Mouse (Mus musculus) embryonic facial prominence, embryonic 15.5 days (tissue): ENCODE measurements around the gene Ccdc85b. TPM values are rescaled to one million over a fixed set of nuclear protein-coding genes. Genes with fewer than 3 reads are reported as not detected.

Experiments
- ATAC-seq: fragments of 200-750 bp; cut with Nextera tagmentation; 2 replicates; pipeline ENCODE4 v1.8.0; 2017; ENCODE audit warnings: low read depth, moderate TSS enrichment; ENCODE audit not compliant: insufficient number of reproducible peaks, low FRiP score, low TSS enrichment
- H3K27ac ChIP-seq: fragments of 300-500 bp; sonication (generic); replicated peaks from 2 replicates; pipeline ENCODE4 v1.5.1; 2015; ENCODE audit warnings: mild to moderate bottlenecking, inconsistent platforms
- H3K27me3 ChIP-seq: fragments of 300-500 bp; sonication (generic); 2 replicates; pipeline ENCODE4 v1.6.1; 2015; ENCODE audit warnings: inconsistent platforms
- H3K36me3 ChIP-seq: fragments of 300-500 bp; sonication (generic); 2 replicates; pipeline ENCODE4 v1.6.1; 2015; ENCODE audit warnings: mild to moderate bottlenecking, inconsistent platforms
- H3K4me1 ChIP-seq: fragments of 300-500 bp; sonication (generic); 2 replicates; pipeline ENCODE4 v1.6.1; 2015; ENCODE audit warnings: inconsistent platforms
- H3K4me2 ChIP-seq: fragments of 300-500 bp; sonication (generic); replicated peaks from 2 replicates; pipeline ENCODE4 v1.6.1; 2015; ENCODE audit warnings: mild to moderate bottlenecking, inconsistent platforms
- H3K4me3 ChIP-seq: fragments of 300-500 bp; sonication (generic); replicated peaks from 2 replicates; pipeline ENCODE4 v1.5.1; 2015; ENCODE audit warnings: mild to moderate bottlenecking, inconsistent platforms
- H3K9ac ChIP-seq: fragments of 300-500 bp; sonication (generic); 2 replicates; pipeline ENCODE4 v1.6.1; 2015; ENCODE audit warnings: inconsistent platforms
- H3K9me3 ChIP-seq: fragments of 300-500 bp; sonication (generic); replicated peaks from 2 replicates; pipeline ENCODE4 v1.6.1; 2016; ENCODE audit warnings: inconsistent platforms
- WGBS: fragments of 180-500 bp; shearing (Covaris S2); methylation state at CpG from one replicate; pipeline ENCODE4 v1.1.7; 2015; 5-methylcytosine and 5-hydroxymethylcytosine counted together
- polyA plus RNA-seq: library from polyadenylated mRNA; unstranded; fragments of >200 nt; fragmentation: Nextera tagmentation; extraction: Ambion mirVana; gene quantifications from 2 replicates; pipeline ENCODE4 v1.2.1, GENCODE M21; 2015

Gene Ccdc85b
- polyA plus RNA-seq, 1 experiment from 2014 or later, result 8.0 TPM

DNA sequence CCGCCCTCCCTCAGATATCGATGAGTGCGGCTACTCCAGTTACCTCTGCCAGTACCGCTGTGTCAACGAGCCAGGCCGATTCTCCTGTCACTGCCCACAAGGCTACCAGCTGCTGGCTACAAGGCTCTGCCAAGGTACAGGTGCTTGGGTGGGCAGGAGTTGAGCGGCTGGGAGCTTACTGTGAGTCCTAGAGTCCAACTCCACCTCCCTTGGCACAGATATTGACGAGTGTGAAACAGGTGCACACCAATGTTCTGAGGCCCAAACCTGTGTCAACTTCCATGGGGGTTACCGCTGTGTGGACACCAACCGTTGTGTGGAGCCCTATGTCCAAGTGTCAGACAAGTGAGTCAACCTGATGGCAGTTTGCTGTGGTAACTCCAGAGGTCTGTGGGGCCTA lies 22.3 kb upstream of the Ccdc85b start:
- Histone ChIP-seq H3K9me3 (no peaks in the 10 kb centered on the region), H3K27me3 (no peaks in the 10 kb centered on the region), H3K36me3 (peaks cover 85% of the 10 kb centered on the region), H3K4me1 (peaks cover 25% of the 10 kb centered on the region), H3K27ac (no peak overlapping the region), H3K4me2 (no peak overlapping the region), H3K9ac (no peak overlapping the region), H3K4me3 (no peak overlapping the region)
- no peak for ATAC-seq
- 90% methylated on average over 10 of the region's 10 CpGs for WGBS

GRCm38 (mm10) chr19:5477668-5478300 lies 20.1 kb upstream of the Ccdc85b start:
- Histone ChIP-seq H3K9ac (no peak overlapping the region), H3K4me3 (no peak overlapping the region), H3K9me3 (no peaks in the 10 kb centered on the region), H3K36me3 (peaks cover 63% of the 10 kb centered on the region), H3K4me2 (no peak overlapping the region), H3K27me3 (no peaks in the 10 kb centered on the region), H3K4me1 (peaks cover 39% of the 10 kb centered on the region), H3K27ac (no peak overlapping the region)
- no peak for ATAC-seq
- WGBS, result 85% methylated on average over 18 of the region's 18 CpGs

GRCm38 (mm10) chr19:5477004-5477667 lies 19.4 kb upstream of the Ccdc85b start:
- 79% methylated on average over 10 of the region's 10 CpGs for WGBS
- Histone ChIP-seq H3K4me2 (no peak overlapping the region), H3K27me3 (no peaks in the 10 kb centered on the region), H3K36me3 (peaks cover 56% of the 10 kb centered on the region), H3K4me1 (peaks cover 39% of the 10 kb centered on the region), H3K9me3 (no peaks in the 10 kb centered on the region), H3K9ac (no peak overlapping the region), H3K27ac (no peak overlapping the region), H3K4me3 (0 out of 2 replicates have a peak overlapping the region, but pooled peaks have one; percentile 7)
- no peak for ATAC-seq

GRCm38 (mm10) chr19:5475069-5475714 lies 17.5 kb upstream of the Ccdc85b start:
- H3K9me3 ChIP-seq, result no peaks in the 10 kb centered on the region
- H3K27ac ChIP-seq, result peak overlapping the region; percentile 93
- peak overlapping the region; percentile 82 for H3K4me2 ChIP-seq
- H3K36me3 ChIP-seq, result peaks cover 37% of the 10 kb centered on the region
- H3K27me3 ChIP-seq, result no peaks in the 10 kb centered on the region
- WGBS, result 14% methylated on average over 13 of the region's 13 CpGs
- peak; percentile 12; the same call in 1 of the 2 replicates for ATAC-seq
- H3K4me3 ChIP-seq, result peak overlapping the region; percentile 65
- peaks cover 39% of the 10 kb centered on the region for H3K4me1 ChIP-seq
- H3K9ac ChIP-seq, result peak overlapping the region; percentile 74

GRCm38 (mm10) chr19:5474281-5475068 lies 16.8 kb upstream of the Ccdc85b start:
- Histone ChIP-seq H3K9ac (peak overlapping the region; percentile 74), H3K9me3 (no peaks in the 10 kb centered on the region), H3K36me3 (peaks cover 30% of the 10 kb centered on the region), H3K27me3 (no peaks in the 10 kb centered on the region), H3K4me1 (peaks cover 39% of the 10 kb centered on the region), H3K27ac (peak overlapping the region; percentile 93), H3K4me2 (peak overlapping the region; percentile 82), H3K4me3 (peak overlapping the region; percentile 65)
- WGBS, result under 1% methylated on average over 51 of the region's 68 CpGs
- ATAC-seq, result peak; percentile 55

DNA sequence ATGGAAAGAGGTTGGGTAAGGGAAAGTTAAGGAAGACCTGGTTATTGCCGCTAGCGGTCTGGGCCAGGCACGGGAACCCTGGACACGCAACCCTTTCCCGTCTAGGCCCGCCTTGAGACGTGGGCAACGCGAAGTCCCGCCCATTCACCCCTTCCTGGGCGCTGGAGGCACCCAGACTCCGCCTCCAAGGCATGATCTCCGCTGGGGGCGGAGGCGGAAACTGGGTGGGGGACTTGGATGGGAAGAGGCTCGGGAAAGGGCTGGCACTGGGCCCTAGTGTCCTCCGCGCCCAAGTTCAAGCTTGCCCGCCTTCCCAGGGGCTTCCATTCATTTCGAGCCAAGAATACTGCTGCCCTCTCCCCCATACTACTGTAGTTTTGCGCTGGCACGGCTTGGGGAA lies 16.0 kb upstream of the Ccdc85b start, which contains the start of gene Efemp2:
Gene Efemp2, plus strand, starts transcription at position 235 of the 400 bp plus-strand sequence.
- WGBS, result under 1% methylated on average over 22 of the region's 22 CpGs
- H3K4me3 ChIP-seq, result peak within 1 kb of the TSS; percentile 65
- peak within 1 kb of the TSS; percentile 93 for H3K27ac ChIP-seq
- H3K4me1 ChIP-seq, result peaks cover 39% of the 10 kb centered on the region
- no peaks in the 10 kb centered on the region for H3K9me3 ChIP-seq
- H3K9ac ChIP-seq, result peak within 1 kb of the TSS; percentile 74
- H3K4me2 ChIP-seq, result peak within 1 kb of the TSS; percentile 82
- ATAC-seq, result peak; percentile 70
- H3K27me3 ChIP-seq, result no peaks in the 10 kb centered on the region
- H3K36me3 ChIP-seq, result peaks cover 22% of the 10 kb centered on the region

DNA sequence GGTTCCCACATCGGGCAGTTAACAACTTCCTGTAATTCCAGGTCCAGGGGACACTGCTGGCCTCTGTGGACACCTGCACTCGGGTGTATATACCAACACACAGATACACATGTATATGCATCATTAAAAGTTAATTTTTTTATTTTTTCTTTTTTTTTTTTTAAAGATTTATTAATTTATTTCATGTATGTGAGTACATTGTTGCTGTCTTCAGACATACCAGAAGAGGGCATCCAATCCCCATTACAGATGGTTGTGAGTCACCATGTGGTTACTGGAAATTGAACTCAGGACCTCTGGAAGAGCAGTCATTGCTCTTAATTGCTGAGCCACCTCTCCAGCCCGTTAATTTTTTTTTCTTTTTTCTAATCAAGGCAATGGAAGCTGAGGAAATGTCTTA lies 15.2 kb upstream of the Ccdc85b start:
- no peak for ATAC-seq
- Histone ChIP-seq H3K36me3 (peaks cover 16% of the 10 kb centered on the region), H3K27me3 (no peaks in the 10 kb centered on the region), H3K27ac (peak overlapping the region; percentile 93; the same call in 1 of the 2 replicates), H3K4me2 (no peak overlapping the region), H3K4me3 (no peak overlapping the region), H3K9me3 (no peaks in the 10 kb centered on the region), H3K9ac (no peak overlapping the region), H3K4me1 (peaks cover 42% of the 10 kb centered on the region)
- WGBS, result 76% methylated on average over 3 of the region's 3 CpGs

DNA sequence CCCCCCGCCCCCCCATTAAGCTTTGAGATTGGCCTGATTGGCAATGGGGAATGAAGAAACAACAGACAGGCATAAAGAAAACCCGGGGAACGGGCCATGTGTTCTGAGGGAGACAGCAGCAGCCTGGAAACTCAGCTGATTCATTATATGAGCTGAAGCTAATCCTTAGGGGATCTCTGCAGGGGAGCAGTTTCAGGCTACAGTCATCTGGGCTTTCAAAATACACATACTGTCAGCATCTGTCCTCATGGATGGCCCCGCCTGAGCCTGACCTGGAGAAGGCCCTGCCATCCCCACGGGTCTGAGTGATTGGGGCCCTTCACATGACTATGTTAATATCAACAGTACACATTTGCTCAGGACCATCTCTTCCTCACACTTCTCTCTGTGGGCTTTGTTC lies 14.2 kb upstream of the Ccdc85b start:
- no peak for ATAC-seq
- 31% methylated on average over 5 of the region's 5 CpGs for WGBS
- no peaks in the 10 kb centered on the region for H3K9me3 ChIP-seq
- no peak overlapping the region for H3K4me2 ChIP-seq
- H3K27ac ChIP-seq, result peak overlapping the region; percentile 65; the same call in 1 of the 2 replicates
- H3K4me1 ChIP-seq, result peaks cover 35% of the 10 kb centered on the region
- peaks cover 16% of the 10 kb centered on the region for H3K36me3 ChIP-seq
- H3K27me3 ChIP-seq, result no peaks in the 10 kb centered on the region
- no peak overlapping the region for H3K9ac ChIP-seq
- no peak overlapping the region for H3K4me3 ChIP-seq

DNA sequence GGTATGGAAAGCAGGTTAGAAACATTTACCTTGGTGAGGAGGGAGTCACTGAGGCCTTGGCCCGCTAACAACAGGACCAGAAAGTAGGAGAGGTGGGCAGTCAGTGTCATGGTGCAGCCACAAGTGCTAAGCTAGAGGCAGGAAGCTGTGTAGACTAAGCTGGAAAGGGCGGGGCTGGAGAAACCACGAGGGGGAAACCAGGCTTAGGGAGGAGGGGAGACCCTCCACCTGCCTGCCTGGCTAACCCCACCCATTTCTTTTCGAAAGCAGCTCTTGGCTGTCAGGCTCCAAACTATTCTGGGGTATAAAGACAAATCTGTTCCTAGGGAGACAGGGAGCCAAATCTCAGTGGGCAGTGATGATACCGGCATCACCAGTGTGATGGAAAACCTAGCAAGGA lies 10.7 kb upstream of the Ccdc85b start, which contains the start of gene Ctsw:
Gene Ctsw, minus strand, starts transcription at position 134 of the 400 bp plus-strand sequence.
- WGBS, result 50% methylated on average over 5 of the region's 5 CpGs
- H3K4me1 ChIP-seq, result peaks cover 18% of the 10 kb centered on the region

DNA sequence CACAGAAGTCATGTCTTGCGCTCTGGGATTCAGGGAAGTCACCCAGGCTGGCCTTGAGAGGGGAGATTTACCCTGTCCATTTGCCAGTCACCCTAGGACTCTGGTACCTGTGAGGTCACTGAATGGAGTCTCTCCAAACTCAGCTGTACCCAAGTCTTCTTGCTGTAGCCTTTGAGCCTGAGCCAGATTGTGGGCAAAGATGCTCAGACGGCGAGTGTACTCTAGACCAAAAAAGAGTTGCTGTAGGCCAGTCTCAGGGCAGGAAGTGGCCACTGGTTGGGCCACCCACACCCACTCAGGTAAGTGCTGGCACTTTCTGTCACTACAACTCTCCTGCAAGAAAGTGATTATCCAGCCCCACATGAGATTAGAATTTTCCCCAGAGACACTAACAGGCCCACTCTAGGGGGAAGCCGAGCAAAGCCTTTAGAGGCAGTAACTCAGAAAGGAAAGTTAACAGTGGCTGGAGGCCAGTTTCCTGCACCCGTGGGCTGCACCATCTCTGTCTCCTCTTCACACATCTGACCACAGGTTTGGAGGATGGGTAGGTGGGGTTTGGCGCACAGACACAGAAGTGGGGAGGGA lies 9.3 kb upstream of the Ccdc85b start:
- Histone ChIP-seq H3K9ac (no peak overlapping the region), H3K36me3 (peaks cover 51% of the 10 kb centered on the region)
- ATAC-seq, result no peak

More for the DNA sequence above, 10.7 kb upstream of the Ccdc85b start, which contains the start of gene Ctsw:
- Histone ChIP-seq H3K27me3 (no peaks in the 10 kb centered on the region), H3K9me3 (no peaks in the 10 kb centered on the region), H3K36me3 (peaks cover 39% of the 10 kb centered on the region), H3K27ac (no peak within 1 kb of the TSS), H3K9ac (no peak within 1 kb of the TSS), H3K4me3 (no peak within 1 kb of the TSS), H3K4me2 (no peak within 1 kb of the TSS)
- ATAC-seq, result no peak

More for the DNA sequence above, 9.3 kb upstream of the Ccdc85b start:
- no peak overlapping the region for H3K4me3 ChIP-seq
- no peaks in the 10 kb centered on the region for H3K9me3 ChIP-seq
- H3K27ac ChIP-seq, result no peak overlapping the region
- 93% methylated on average over 6 of the region's 6 CpGs for WGBS
- H3K4me2 ChIP-seq, result no peak overlapping the region
- H3K4me1 ChIP-seq, result peaks cover 14% of the 10 kb centered on the region
- no peaks in the 10 kb centered on the region for H3K27me3 ChIP-seq
